Mouse (Mus musculus): ENCODE measurements around the gene Tmed9. TPM values are rescaled to one million over a fixed set of nuclear protein-coding genes. Genes with fewer than 3 reads are reported as not detected.
"Not testable (repeated sequence)": the region's sequence is repeated elsewhere in the genome, so short reads cannot be mapped to it uniquely, and the experiment has no call there.

Gene Tmed9
- total RNA-seq, 2 experiments from 2014 or later = 128 to 141 TPM

- Histone ChIP-seq H3K4me3 (peak overlapping the region; percentile 30; the same call in 1 of the 2 replicates), H3K27ac (peak overlapping the region; percentile 57)
- intact Hi-C loops (cut with DNase I) = no loop called here
- no peak for TF ChIP-seq CTCF (IDR thresholded peaks at IDR 0.05)
- DNase-seq (ENCODE audit: extremely low spot score in 1 of 2, low spot score in 2 of 2) = peak; percentile 45 to 66
Measured at GRCm38 (mm10) chr13:55595375-55595774, 21.8 kb downstream of the Tmed9 start.

- peak in 1 of 2 experiments; percentile 26 for DNase-seq (ENCODE audit: extremely low spot score in 1 of 2, low spot score in 2 of 2)
- intact Hi-C loops (cut with DNase I) = no loop called here
- TF ChIP-seq CTCF (IDR thresholded peaks at IDR 0.05) = no peak
- Histone ChIP-seq H3K27ac (peak overlapping the region; percentile 2), H3K4me3 (no peak overlapping the region)
Measured at GRCm38 (mm10) chr13:55596802-55597201, 23.3 kb downstream of the Tmed9 start.

GRCm38 (mm10) chr13:55599566-55600540 lies 26.3 kb downstream of the Tmed9 start, which contains the start of gene B4galt7:
Gene B4galt7 (plus strand): TSS chr13:55599896.
- no peak for TF ChIP-seq CTCF (IDR thresholded peaks at IDR 0.05)
- intact Hi-C loops (cut with DNase I) = no loop called here
- Histone ChIP-seq H3K27ac (peak within 1 kb of the TSS; percentile 89), H3K4me3 (peak within 1 kb of the TSS; percentile 88)
- peak; percentile 81 to 86 for DNase-seq (ENCODE audit: extremely low spot score in 1 of 2, low spot score in 2 of 2)

- intact Hi-C loops (cut with DNase I) = loop anchor here (1.0 kb wide), 2 partner anchors 40 to 128 kb away; no protein-coding TSS in a partner anchor
- peak overlapping the region; percentile 89 for H3K27ac ChIP-seq
- H3K4me3 ChIP-seq = peak overlapping the region; percentile 88
- TF ChIP-seq CTCF (IDR thresholded peaks at IDR 0.05) = no peak
- DNase-seq (ENCODE audit: extremely low spot score in 1 of 2, low spot score in 2 of 2) = no peak
Measured at GRCm38 (mm10) chr13:55600657-55601056, 27.1 kb downstream of the Tmed9 start.

GRCm38 (mm10) chr13:55601611-55602010 lies 28.1 kb downstream of the Tmed9 start:
- H3K27ac ChIP-seq = no peak overlapping the region
- TF ChIP-seq CTCF (IDR thresholded peaks at IDR 0.05) = peak; percentile 99
- DNase-seq (ENCODE audit: extremely low spot score in 1 of 2, low spot score in 2 of 2) = peak; percentile 77 to 87
- intact Hi-C loops (cut with DNase I) = loop anchor here (1.0 kb wide), 2 partner anchors 39 to 127 kb away; no protein-coding TSS in a partner anchor
- H3K4me3 ChIP-seq = no peak overlapping the region

GRCm38 (mm10) chr13:55604606-55605005 lies 31.1 kb downstream of the Tmed9 start:
- peak in 1 of 2 experiments; percentile 8 for DNase-seq (ENCODE audit: extremely low spot score in 1 of 2, low spot score in 2 of 2)
- intact Hi-C loops (cut with DNase I) = no loop called here
- Histone ChIP-seq H3K4me3 (no peak overlapping the region), H3K27ac (no peak overlapping the region)
- no peak for TF ChIP-seq CTCF (IDR thresholded peaks at IDR 0.05)

GRCm38 (mm10) chr13:55606899-55607623 lies 33.5 kb downstream of the Tmed9 start:
- Histone ChIP-seq H3K27ac (peak overlapping the region; percentile 36; the same call in 1 of the 2 replicates), H3K4me3 (no peak overlapping the region)
- DNase-seq (ENCODE audit: extremely low spot score in 1 of 2, low spot score in 2 of 2) = no peak
- TF ChIP-seq CTCF (IDR thresholded peaks at IDR 0.05) = no peak
- intact Hi-C loops (cut with DNase I) = no loop called here

GRCm38 (mm10) chr13:55607624-55608006 lies 34.1 kb downstream of the Tmed9 start:
- H3K27ac ChIP-seq = no peak overlapping the region; the same call in 1 of the 2 replicates
- intact Hi-C loops (cut with DNase I) = no loop called here
- TF ChIP-seq CTCF (IDR thresholded peaks at IDR 0.05) = no peak
- no peak overlapping the region for H3K4me3 ChIP-seq
- DNase-seq (ENCODE audit: extremely low spot score in 1 of 2, low spot score in 2 of 2) = no peak

- intact Hi-C loops (cut with DNase I) = no loop called here
- Histone ChIP-seq H3K27ac (no peak overlapping the region), H3K4me3 (no peak overlapping the region)
- TF ChIP-seq CTCF (IDR thresholded peaks at IDR 0.05) = no peak
- no peak for DNase-seq (ENCODE audit: extremely low spot score in 1 of 2, low spot score in 2 of 2)
Measured at GRCm38 (mm10) chr13:55611996-55612395, 38.5 kb downstream of the Tmed9 start.

- intact Hi-C loops (cut with DNase I) = no loop called here
- Histone ChIP-seq H3K4me3 (no peak overlapping the region), H3K27ac (no peak overlapping the region)
- DNase-seq (ENCODE audit: extremely low spot score in 1 of 2, low spot score in 2 of 2) = no peak
- no peak for TF ChIP-seq CTCF (IDR thresholded peaks at IDR 0.05)
Measured at GRCm38 (mm10) chr13:55613471-55613870, 39.9 kb downstream of the Tmed9 start.

GRCm38 (mm10) chr13:55619328-55619727 lies 45.8 kb downstream of the Tmed9 start:
- no peak for DNase-seq (ENCODE audit: extremely low spot score in 1 of 2, low spot score in 2 of 2)
- TF ChIP-seq CTCF (IDR thresholded peaks at IDR 0.05) = no peak
- intact Hi-C loops (cut with DNase I) = no loop called here

GRCm38 (mm10) chr13:55620275-55620674 lies 46.7 kb downstream of the Tmed9 start:
- Histone ChIP-seq H3K4me3 (no peak overlapping the region), H3K27ac (no peak overlapping the region)
- TF ChIP-seq CTCF (IDR thresholded peaks at IDR 0.05) = no peak
- no peak for DNase-seq (ENCODE audit: extremely low spot score in 1 of 2, low spot score in 2 of 2)
- intact Hi-C loops (cut with DNase I) = loop anchor here (5.0 kb wide), 1 partner anchor 107 kb away; the partner anchor contains the start of gene Pcbd2

More at GRCm38 (mm10) chr13:55619328-55619727, 45.8 kb downstream of the Tmed9 start:
- no peak overlapping the region for H3K27ac ChIP-seq
- no peak overlapping the region for H3K4me3 ChIP-seq

GRCm38 (mm10) chr13:55622156-55622648 lies 48.7 kb downstream of the Tmed9 start:
- intact Hi-C loops (cut with DNase I) = loop anchor here (5.0 kb wide), 1 partner anchor 105 kb away; the partner anchor contains the start of gene Pcbd2
- Histone ChIP-seq H3K27ac (peak overlapping the region; percentile 100), H3K4me3 (peak overlapping the region; percentile 80)
- DNase-seq (ENCODE audit: extremely low spot score in 1 of 2, low spot score in 2 of 2) = not testable (repeated sequence)
